Mouse (Mus musculus) bone marrow, adult 2 months (tissue): ENCODE measurements around the gene Tarsl2. TPM values are rescaled to one million over a fixed set of nuclear protein-coding genes. Genes with fewer than 3 reads are reported as not detected.
A peak's percentile ranks its signal among the peaks of the same experiment; 100 is the strongest.

Experiments used
- H3K27ac ChIP-seq: fragments of 200-500 bp; 2 replicates; pipeline ENCODE4 v1.5.1; 2012; ENCODE audit warnings: low read depth, mild to moderate bottlenecking, control low read depth, inconsistent platforms, low read length; ENCODE audit not compliant: control insufficient read depth, poor library complexity, insufficient read depth
- H3K4me1 ChIP-seq: fragments of 200-500 bp; 2 replicates; pipeline ENCODE4 v1.6.1; 2011; ENCODE audit warnings: low read length; ENCODE audit not compliant: control insufficient read depth, insufficient read depth
- H3K4me3 ChIP-seq: fragments of 200-500 bp; replicated peaks from 2 replicates; pipeline ENCODE3; 2011; ENCODE audit warnings: mild to moderate bottlenecking, low read depth, low read length, control low read depth; ENCODE audit not compliant: control insufficient read depth
- CTCF ChIP-seq: fragments of 200-500 bp; IDR thresholded peaks from 2 replicates; pipeline ENCODE4 v1.5.1; 2011; ENCODE audit warnings: low read length, control low read depth; ENCODE audit not compliant: control insufficient read depth, insufficient read depth
- POLR2A ChIP-seq: fragments of 200-500 bp; IDR thresholded peaks from 2 replicates; pipeline ENCODE4 v1.6.1; 2011; ENCODE audit warnings: low read depth, mild to moderate bottlenecking, control low read depth, low read length, borderline replicate concordance; ENCODE audit not compliant: control insufficient read depth
- WGBS: fragments of 180-500 bp; shearing (Covaris S2); methylation state at CpG from one replicate; pipeline ENCODE4 v1.1.7; 2018; 5-methylcytosine and 5-hydroxymethylcytosine counted together
- polyA plus RNA-seq: library from polyadenylated mRNA; stranded (reverse); fragments of >200 nt; gene quantifications from 2 replicates; pipeline ENCODE4 v1.2.4, GENCODE M21; 2011; ENCODE audit warnings: low replicate concordance; ENCODE audit not compliant: missing spikeins, insufficient read depth, insufficient read length

The Tarsl2 gene
- polyA plus RNA-seq, 1 experiment = 6.3 TPM

DNA sequence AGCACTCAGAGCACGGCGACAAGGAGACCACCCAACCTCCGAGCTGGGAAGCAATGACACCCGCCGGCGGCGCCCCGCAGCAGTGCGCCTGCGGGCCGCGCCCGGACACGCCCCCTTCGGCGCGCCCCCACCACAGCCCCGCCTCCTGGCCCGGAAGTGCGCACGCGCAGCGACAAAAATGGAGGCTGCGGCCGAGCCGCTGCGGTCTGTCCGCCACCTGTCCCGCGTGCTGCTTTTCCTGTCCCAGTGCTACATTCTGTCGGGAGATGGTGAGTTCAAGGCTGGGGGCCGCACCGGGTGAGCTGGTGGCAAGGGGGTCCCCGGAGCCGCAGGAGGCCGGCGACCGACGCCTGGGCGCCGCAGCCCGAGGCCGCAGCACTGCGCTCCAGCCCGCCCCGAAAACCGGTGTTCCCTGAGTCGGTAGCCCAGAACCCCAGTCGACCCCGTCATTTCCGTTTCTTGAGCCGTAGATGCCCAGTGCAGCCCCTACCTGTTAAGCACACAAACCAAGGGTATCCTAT is 48.7 kb downstream of the Tarsl2 start:
- H3K27ac ChIP-seq = peak overlapping the region; percentile 51
- TF ChIP-seq CTCF = no peak
- peak; percentile 74; the same call in 1 of the 2 replicates for TF ChIP-seq POLR2A
- H3K4me1 ChIP-seq = no peaks in the 10 kb centered on the region
- peak overlapping the region; percentile 95 for H3K4me3 ChIP-seq
- WGBS = under 1% methylated on average over 52 of the region's 52 CpGs

GRCm38 (mm10) chr7:65696450-65696849 is 51.8 kb downstream of the Tarsl2 start:
- 42% methylated on average over 2 of the region's 2 CpGs for WGBS
- Histone ChIP-seq H3K27ac (no peak overlapping the region), H3K4me1 (no peaks in the 10 kb centered on the region), H3K4me3 (no peak overlapping the region)
- TF ChIP-seq POLR2A (no peak), CTCF (no peak)

GRCm38 (mm10) chr7:65702076-65702475 is 57.4 kb downstream of the Tarsl2 start:
- H3K4me1 ChIP-seq = no peaks in the 10 kb centered on the region
- H3K27ac ChIP-seq = no peak overlapping the region
- TF ChIP-seq POLR2A = no peak
- no peak for TF ChIP-seq CTCF
- no peak overlapping the region for H3K4me3 ChIP-seq
- 84% methylated on average over 7 of the region's 7 CpGs for WGBS

GRCm38 (mm10) chr7:65704818-65705242 is 60.1 kb downstream of the Tarsl2 start:
- H3K27ac ChIP-seq = no peak overlapping the region
- under 1% methylated on average over 10 of the region's 10 CpGs for WGBS
- TF ChIP-seq POLR2A (no peak), CTCF (peak; percentile 96)
- no peaks in the 10 kb centered on the region for H3K4me1 ChIP-seq
- H3K4me3 ChIP-seq = peak overlapping the region; percentile 1

DNA sequence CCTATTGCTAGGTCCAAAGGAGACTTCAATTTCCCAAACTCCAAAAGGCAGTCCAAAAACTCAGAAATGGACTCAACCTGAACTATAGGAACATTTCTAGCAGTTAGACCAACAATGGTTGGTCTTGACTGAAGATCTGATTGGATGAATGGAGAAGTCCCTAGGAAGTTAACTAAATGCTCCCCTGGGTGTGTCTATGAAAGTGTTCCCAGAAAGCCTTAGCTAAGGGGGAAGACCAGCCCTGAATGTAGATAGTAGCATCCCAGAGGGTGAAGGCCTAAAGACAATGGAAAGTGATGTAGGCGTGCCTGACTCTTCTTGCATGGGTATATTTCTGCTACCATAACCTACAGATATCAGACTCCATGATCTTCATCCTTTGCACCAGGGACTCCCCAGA is 63.8 kb downstream of the Tarsl2 start:
- 81% methylated on average over 1 of the region's 1 CpGs for WGBS
- Histone ChIP-seq H3K27ac (no peak overlapping the region), H3K4me1 (no peaks in the 10 kb centered on the region), H3K4me3 (no peak overlapping the region)
- TF ChIP-seq CTCF = no peak
- no peak for TF ChIP-seq POLR2A

- Histone ChIP-seq H3K27ac (no peak overlapping the region), H3K4me3 (no peak overlapping the region), H3K4me1 (no peaks in the 10 kb centered on the region)
- TF ChIP-seq CTCF (no peak), POLR2A (no peak)
- WGBS = 72% methylated on average over 3 of the region's 3 CpGs
These were observed 65.6 kb downstream of the Tarsl2 start for GRCm38 (mm10) chr7:65710301-65710700.

DNA sequence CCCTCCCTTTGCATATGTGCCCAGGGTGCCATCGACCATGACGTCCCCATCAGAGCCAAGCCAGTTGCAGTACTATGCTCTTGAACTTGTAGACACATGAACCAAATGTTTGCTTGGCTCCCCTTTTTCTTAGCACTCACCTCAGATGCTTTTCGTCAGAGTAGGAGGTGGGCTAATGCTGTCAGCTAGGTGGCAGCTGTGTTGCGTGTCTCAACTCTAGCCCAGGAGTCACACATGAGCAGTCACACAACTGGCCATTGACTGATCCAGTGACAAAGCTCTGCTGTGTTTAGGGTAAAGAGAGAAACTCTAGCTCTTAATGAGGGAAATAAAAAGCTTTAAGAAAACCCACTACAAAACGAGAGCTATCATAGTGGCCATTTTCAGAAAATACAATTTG is 69.1 kb downstream of the Tarsl2 start:
- Histone ChIP-seq H3K4me3 (no peak overlapping the region), H3K27ac (no peak overlapping the region), H3K4me1 (no peaks in the 10 kb centered on the region)
- TF ChIP-seq CTCF (no peak), POLR2A (no peak)
- 71% methylated on average over 5 of the region's 5 CpGs for WGBS

DNA sequence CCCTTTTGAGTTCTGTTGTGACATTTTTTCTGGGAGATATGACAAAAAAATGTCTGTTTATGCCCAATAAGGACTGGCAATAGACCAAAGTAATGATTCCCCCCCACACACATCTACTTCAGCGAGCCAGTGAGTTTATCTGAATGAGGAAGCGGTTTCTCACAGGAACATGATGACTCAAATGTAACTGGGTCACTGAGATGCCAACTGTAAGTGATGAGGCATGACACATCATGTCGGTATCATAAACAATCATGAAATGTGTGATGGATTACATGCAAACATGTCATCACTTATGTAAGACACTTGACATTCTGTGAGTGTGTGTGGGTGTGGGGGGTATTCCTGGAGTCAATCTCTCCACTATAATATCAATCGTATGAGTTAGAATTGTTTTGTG is 69.6 kb downstream of the Tarsl2 start:
- Histone ChIP-seq H3K4me3 (no peak overlapping the region), H3K4me1 (no peaks in the 10 kb centered on the region), H3K27ac (no peak overlapping the region)
- 32% methylated on average over 4 of the region's 4 CpGs for WGBS
- TF ChIP-seq CTCF (no peak), POLR2A (no peak)

- Histone ChIP-seq H3K4me3 (no peak overlapping the region), H3K27ac (no peak overlapping the region), H3K4me1 (no peaks in the 10 kb centered on the region)
- WGBS = 84% methylated on average over 2 of the region's 2 CpGs
- TF ChIP-seq POLR2A (no peak), CTCF (no peak)
These were observed 89.3 kb downstream of the Tarsl2 start for GRCm38 (mm10) chr7:65734024-65734423.

- WGBS = 91% methylated on average over 3 of the region's 3 CpGs
- Histone ChIP-seq H3K4me3 (no peak overlapping the region), H3K4me1 (no peaks in the 10 kb centered on the region)
These were observed 90.6 kb downstream of the Tarsl2 start for GRCm38 (mm10) chr7:65735261-65735660.

More at GRCm38 (mm10) chr7:65735261-65735660, 90.6 kb downstream of the Tarsl2 start:
- TF ChIP-seq CTCF (no peak), POLR2A (no peak)
- no peak overlapping the region for H3K27ac ChIP-seq
